In genomic region chr9:106891829-106892551, GRCm38 (mm10) we compare ENCODE assay signal across 8 mouse cellular contexts. TPM values are rescaled to one million over a fixed set of nuclear protein-coding genes. Genes with fewer than 3 reads are reported as not detected.
DNase-seq lines count a peak whose midpoint lies in the region; ATAC-seq and TF ChIP-seq lines count a peak whose summit lies in the region.

TSS of gene Manf (minus strand) at chr9:106891979.

- peak; percentile 100 for DNase-seq in ZHBTc4 (ENCODE audit: low read depth, low spot score)
- peak; percentile 99 for DNase-seq in gastrocnemius, adult 2 months
- peak; percentile 98 for DNase-seq in hindbrain, postnatal 0 days (ENCODE audit: low spot score)
- peak; percentile 97 to 98 for DNase-seq in left cerebral cortex, adult 2 months (ENCODE audit: extremely low spot score in 1 of 2, low spot score in 2 of 2)
- peak; percentile 99 for DNase-seq in right cerebral cortex, adult 2 months (ENCODE audit: low spot score in 2 of 2)
- peak; percentile 97 for DNase-seq in urinary bladder, postnatal 14 days (ENCODE audit: low spot score)

- peak; percentile 20; the same call in 1 of the 2 replicates for TF ChIP-seq CTCF in gastrocnemius, adult 2 months (IDR thresholded peaks at IDR 0.05)
- TF ChIP-seq CTCF in hindbrain, postnatal 0 days (IDR thresholded peaks at IDR 0.05; ENCODE audit: low read depth): peak; percentile 46
- TF ChIP-seq CTCF in left cerebral cortex, adult 2 months (IDR thresholded peaks at IDR 0.05): peak; percentile 34

- H3K27ac ChIP-seq in gastrocnemius, adult 2 months: peak within 1 kb of the TSS; percentile 99
- H3K27ac ChIP-seq in hindbrain, postnatal 0 days: peak within 1 kb of the TSS; percentile 91
- peak within 1 kb of the TSS; percentile 95 for H3K27ac ChIP-seq in left cerebral cortex, adult 2 months

- intact Hi-C loops in gastrocnemius, adult 2 months (cut with DNase I): loop anchor here (2.0 to 5.0 kb wide), 2 partner anchors 399 to 445 kb away; partner anchors contain the start of gene Hemk1
- intact Hi-C loops in left cerebral cortex, adult 2 months (cut with DNase I): loop anchor here (5.0 kb wide), 1 partner anchor 445 kb away; the partner anchor contains the start of gene Hemk1

- no peaks in the 10 kb centered on the region for H3K27me3 ChIP-seq in hindbrain, postnatal 0 days (ENCODE audit: insufficient read depth, low read length)

- peaks cover 47% of the 10 kb centered on the region for H3K36me3 ChIP-seq in hindbrain, postnatal 0 days (ENCODE audit: insufficient read depth, low read length)

- peak within 1 kb of the TSS; percentile 94 for H3K4me3 ChIP-seq in gastrocnemius, adult 2 months
- H3K4me3 ChIP-seq in hindbrain, postnatal 0 days (ENCODE audit: low read length): peak within 1 kb of the TSS; percentile 81
- H3K4me3 ChIP-seq in left cerebral cortex, adult 2 months: peak within 1 kb of the TSS; percentile 100

- peaks cover 11% of the 10 kb centered on the region; the same call in 1 of the 2 replicates for H3K4me1 ChIP-seq in hindbrain, postnatal 0 days (ENCODE audit: insufficient read depth, low read length)

- peak within 1 kb of the TSS; percentile 84 for H3K9ac ChIP-seq in hindbrain, postnatal 0 days (replicated peaks; ENCODE audit: low read length)

- under 1% methylated on average over 59 of the region's 59 CpGs for WGBS in hindbrain, postnatal 0 days

- H3K4me2 ChIP-seq in hindbrain, postnatal 0 days (ENCODE audit: low read depth, low read length): peak within 1 kb of the TSS; percentile 87

- H3K9me3 ChIP-seq in hindbrain, postnatal 0 days (ENCODE audit: low read length): no peaks in the 10 kb centered on the region

- peak; percentile 86 for ATAC-seq in common myeloid progenitor, adult 5-6 weeks (replicated peaks; ENCODE audit: low read depth, poor library complexity, severe bottlenecking)
- peak; percentile 99 for ATAC-seq in hindbrain, postnatal 0 days
- peak; percentile 82 for ATAC-seq in megakaryocyte, adult 5-6 weeks (ENCODE audit: poor library complexity, severe bottlenecking)

RNA-seq across cellular contexts. Expression of gene Manf, which starts in this region (rescaled TPM):
- 160 and 252 TPM in 2 replicates for total RNA-seq in common myeloid progenitor, adult 5-6 weeks (2017)
- total RNA-seq in gastrocnemius, adult 2 months (2021): 10 to 100 TPM; 42.1 to 58.2 TPM
- 29.4 and 29.7 TPM in 2 replicates for total RNA-seq in hindbrain, postnatal 0 days (2014; rRNA removed)
- polyA plus RNA-seq in hindbrain, postnatal 0 days (2015; fragmentation: Nextera tagmentation; extraction: Ambion mirVana): 119 and 122 TPM in 2 replicates
- 100 to 1,000 TPM; 115 to 126 TPM for total RNA-seq in left cerebral cortex, adult 2 months (2021)
- total RNA-seq in megakaryocyte, adult 5-6 weeks (2015): 220 and 229 TPM in 2 replicates
- 186 and 189 TPM in 2 replicates for total RNA-seq in megakaryocyte, adult 5-6 weeks (2017)

Comparison
In these comparisons a context has a peak if more than half of its experiments do, and no peak if none do; other contexts are left out.
1. Peak in every context shown above with its lines: DNase-seq, ATAC-seq, H3K4me3 ChIP-seq and H3K27ac ChIP-seq.